Mouse (Mus musculus): ENCODE measurements around the gene B4galnt3.

Gene B4galnt3

DNA sequence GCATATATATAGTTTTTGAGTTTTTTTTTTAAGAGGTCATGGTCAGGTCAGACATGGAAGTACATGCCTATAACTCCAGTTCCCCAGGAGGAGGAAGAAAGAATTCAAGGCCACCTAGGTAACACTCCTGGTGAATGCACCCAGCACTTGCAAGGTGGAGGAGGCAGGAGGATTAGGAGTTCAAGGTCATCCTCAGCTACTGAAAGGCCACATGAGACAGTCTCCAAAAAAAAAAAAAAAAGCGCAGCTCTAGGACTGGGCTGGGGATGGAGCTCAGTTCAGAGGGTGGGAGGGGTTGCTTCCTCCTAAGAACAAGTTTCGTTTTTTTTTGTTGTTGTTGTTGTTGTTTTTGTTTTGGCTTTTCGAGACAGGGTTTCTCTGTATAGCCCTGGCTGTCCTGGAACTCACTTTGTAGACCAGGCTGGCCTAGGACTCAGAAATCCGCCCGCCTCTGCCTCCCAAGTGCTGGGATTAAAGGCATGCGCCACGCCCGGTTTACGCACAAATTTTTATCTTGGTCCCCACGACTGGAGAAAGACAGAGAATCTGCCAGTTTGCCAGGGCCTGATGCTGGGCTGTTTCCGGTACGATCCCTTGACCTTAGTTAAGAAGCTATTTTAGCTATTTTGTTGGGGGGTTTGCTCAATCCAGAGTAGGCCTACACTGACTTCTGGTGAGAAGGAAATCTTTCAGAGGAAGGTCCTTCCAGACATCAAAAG is 109.2 kb downstream of the B4galnt3 start:
- DNase-seq = no peak

DNA sequence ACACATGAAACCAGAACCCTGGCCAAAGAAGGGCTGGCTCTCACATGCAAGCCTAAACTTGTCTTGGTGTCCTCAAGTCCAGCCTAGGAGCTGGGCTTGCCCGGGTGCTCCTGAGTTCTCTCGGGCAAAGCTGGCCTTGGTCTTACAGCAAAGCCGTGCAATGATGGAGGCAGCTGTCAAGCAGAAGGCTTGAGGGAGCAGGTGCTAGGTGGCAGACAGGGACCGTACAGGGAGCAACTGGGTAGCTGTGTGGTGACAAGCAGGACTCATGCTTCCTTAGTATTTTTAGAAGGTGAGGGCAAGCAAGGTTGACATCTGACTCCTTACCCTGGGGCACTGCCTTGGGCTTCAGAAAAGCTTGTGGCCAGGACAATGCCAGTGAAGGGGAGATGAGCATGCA is 110.6 kb downstream of the B4galnt3 start:
- DNase-seq = no peak

DNA sequence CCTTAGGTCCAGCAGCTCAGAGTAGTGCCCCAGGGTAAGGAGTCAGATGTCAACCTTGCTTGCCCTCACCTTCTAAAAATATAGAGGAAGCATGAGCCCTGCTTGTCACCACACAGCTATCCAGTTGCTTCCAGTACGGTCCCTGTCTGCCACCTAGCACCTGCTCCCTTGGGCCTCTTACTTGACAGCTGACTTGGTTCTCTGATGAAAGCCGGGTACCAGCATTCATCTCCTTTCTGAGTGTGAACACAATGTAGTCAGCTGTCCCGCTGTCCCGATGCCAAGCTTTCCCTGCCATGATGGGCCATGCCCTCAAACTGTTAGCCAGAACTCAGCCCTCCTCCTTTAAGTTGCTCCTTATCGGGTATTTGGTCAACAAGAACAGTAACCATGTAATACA is 112.2 kb downstream of the B4galnt3 start:
- peak in 1 of 2 experiments; percentile 30 for DNase-seq

DNA sequence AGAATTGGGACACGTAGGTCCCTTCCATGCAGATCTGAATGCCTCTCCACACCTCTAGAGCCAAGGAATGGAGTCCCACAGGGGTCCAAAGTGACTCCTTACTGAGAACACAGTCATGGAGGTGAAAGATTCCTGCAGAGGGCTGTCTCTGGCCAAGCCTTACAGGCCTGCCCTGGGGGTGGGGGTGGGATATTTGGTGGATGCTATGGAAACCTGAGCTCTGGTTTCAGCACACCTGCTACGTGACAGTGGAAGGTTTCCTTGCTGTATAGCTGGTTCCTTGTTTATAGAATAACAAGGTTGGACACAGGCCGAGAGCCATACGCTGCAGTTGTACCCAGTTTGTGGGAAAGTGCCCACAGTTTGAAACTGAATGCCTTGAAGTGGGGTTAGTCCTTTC is 113.9 kb downstream of the B4galnt3 start:
- no peak for DNase-seq

DNA sequence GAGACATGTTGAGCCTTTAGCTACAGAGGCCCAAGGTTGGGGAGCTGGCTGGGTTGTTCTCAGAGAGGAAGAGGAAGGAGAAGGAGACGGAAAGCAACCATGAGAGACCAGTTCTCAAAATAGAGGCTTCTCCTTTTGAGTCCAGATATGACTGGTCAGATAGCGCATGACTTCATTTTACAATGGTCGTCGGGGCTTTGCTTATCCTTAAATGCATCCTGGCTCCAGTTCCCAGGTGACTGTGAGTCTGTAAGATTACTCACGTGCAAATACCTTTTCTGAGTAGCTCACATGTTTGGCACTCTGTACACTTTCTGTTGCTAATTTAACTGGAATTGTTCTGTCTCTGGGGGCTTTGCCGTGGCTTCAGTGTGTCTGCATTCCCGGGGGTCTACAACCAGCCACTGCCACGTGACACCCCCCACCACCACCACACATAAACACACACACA is 114.6 kb downstream of the B4galnt3 start:
- no peak for DNase-seq

DNA sequence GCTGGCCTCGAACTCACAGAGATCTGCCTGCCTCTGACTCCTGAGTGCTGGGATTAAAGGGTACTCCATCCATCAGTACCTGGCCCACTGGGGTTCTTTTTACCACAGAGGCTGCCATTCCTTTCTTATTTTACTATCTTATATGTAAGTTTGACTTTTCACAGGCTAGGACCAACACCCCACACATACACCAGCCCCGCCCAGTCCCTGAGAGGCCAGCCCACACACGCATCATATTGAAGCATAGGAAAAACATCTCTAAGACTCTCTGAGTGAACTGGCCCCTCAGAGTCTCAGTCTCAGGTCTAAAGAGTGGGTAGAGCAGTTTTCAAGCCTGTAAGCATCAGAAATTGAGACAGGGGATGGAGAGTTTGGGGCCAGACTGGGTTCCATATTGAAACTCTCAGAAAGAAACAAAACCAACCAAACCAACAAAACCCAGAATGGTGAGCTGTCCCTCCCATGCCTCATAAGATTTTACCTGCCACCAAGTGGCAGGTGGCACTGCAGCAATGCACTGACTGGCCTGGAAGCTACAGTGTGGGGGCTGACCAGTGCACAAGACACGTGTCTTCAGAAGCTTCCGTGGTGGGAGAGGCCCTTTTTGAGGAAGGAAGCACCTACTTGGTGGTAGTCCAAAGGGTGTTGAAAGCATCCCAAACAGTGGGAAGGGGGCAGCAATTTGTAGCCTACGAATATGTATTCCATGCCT is 115.2 kb downstream of the B4galnt3 start:
- DNase-seq = no peak

DNA sequence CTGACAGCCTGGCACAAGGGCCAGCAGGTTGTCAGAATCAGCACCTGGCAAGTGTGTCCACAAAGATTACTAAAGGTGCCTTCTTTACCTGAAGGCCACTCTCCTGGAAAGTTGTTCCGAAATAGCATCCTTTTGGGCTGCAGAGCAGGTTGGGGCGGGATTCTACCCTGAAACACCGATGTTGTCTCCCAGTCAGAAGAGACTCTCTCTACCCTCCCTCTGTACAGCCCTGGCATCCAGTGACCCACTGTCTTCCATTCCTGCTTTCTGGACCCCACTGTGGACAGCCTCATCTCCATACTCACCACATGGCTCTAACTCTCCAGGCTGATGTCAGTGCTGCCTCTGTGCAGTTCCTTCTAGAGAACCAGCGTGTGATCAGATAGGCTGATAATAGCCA is 118.7 kb downstream of the B4galnt3 start:
- DNase-seq = no peak

DNA sequence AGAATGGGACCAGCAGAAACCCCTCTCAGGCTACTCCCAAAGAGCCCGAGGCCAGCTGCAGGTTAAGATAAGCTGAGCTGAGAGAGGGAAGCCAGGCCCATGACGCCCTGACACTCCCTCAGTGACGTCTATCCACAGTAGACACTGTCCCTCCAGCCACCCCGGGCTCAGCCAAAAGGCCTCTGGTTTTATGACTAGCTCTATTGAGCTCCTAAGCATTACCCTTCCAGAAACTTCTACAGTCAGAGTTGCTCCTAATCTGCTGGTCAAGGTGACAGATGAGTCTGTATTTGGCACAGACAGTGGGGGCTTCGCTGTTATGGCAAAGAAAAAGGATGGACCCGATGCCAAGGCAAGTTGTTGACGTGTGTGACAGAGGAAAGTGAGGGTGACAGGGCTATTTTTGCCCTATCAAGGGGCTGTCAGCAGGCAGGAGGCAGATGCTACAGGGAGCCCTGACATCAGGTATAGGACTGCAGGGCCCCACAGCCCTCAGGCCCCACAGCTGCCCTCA is 119.7 kb downstream of the B4galnt3 start:
- DNase-seq = no peak

DNA sequence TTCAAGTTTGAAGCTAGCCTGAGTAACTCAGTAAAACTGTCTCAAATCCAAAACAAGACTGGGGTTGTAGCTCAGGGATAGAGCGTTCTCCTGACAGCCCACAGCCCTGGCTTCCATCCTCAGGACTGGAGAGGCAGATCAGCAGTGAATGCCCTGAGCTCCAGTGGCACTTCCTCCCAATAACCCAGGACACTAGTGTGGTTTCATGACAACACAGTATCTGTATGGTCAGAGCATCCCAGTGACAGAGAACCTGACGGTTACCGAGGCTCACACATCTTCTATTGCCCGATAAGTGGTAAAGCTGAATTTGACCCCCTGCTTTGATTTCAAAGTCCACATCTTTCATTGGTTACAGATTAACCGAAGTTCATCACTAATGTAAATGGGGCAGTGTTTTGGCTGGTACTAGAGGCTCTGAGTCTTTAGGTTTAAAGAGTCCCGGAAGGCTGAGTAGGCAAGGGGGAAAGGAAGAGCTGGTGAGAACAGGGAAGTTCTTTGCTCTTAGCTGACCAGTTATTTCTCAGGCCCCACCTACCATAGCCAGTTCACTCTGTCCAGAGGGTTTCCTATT is 120.2 kb downstream of the B4galnt3 start:
- DNase-seq = no peak

DNA sequence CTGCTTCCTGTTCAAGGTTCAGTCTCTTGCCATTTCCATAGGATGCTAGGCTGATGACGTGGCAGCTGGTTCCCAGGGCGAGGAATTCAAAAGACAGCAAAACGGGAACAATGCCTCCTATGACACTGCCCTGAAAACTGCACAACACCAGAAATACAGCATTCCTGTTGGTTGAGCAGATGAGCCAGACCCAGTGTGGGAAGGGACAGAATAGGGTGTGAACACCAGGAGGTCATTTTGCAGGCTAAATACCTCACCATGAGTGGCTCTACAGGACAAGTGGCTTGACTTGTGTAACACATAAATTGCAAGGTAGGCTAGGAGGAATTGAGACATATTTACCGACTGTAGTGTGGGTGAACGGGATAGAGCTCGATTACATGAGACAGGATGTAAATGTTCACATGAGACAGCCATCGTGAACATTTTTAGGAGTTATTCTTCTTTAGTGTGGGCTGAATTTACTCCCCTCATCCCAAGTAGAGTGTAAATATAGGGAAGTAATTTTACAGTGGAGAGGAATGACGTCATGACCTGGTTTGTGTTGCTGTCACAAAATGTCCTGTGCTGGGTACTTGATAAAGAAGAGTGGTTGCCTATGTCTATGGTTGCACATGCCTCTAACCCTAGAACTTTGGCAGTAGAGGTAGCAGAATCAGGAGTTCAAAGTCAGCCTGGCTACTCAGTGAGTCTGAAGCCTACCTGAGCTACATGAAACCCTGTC is 121.9 kb downstream of the B4galnt3 start:
- no peak for DNase-seq

DNA sequence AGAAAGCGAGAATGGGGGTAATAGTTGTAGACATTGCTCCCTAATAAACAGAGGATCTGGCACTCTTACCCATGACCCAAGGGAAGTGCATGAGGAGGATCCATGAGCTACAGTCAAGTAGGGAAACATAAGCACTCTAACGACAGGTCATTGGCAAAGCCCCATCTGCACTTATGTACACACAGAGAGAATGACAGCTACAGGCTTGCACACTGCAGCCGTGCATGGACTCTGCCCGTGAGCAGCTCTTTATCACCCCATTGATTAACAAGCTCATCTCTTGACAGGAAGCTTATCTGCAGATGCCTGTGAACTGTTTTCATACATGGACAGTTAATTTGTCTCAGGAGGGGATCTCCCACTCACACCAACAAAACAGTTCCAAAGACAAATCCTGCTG is 126.8 kb downstream of the B4galnt3 start:
- DNase-seq = no peak

DNA sequence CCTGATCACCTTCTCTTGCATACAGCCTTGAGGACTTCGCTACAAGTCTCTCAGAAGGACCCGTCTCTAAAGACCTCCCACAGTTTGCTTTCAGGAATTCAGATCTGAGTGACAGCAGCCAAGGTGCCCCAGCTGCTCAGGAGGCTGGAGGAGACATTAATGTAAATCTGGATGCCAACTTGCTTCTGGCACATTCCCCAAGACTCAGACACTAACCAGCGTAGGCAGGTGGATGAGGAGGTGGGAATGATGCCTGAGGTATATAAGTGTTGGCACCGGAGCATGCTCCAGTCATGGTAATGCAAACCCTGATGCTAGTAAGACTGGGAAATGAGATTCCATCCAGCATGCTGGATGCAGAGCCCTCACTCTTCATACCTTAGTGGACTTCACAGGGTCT is 129.6 kb downstream of the B4galnt3 start:
- no peak for DNase-seq

DNA sequence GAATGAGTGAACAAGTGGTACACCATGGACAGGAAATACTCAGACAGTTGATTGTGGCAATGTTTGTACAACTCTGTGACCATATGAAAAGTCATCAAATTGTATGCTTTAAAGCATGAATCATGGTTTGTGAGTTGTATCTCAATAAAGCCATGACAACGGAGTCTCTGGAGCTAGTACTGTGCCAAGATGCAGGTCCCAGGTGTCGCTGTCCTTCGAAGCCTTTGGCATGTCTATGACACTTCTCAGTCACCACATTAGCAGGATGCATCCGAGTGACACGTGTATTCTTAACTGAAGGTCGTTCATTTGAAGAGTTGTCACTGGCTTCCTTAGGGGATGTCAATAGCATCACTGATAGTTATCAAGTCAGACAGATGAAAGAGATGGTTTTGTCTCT is 131.4 kb downstream of the B4galnt3 start:
- no peak for DNase-seq

DNA sequence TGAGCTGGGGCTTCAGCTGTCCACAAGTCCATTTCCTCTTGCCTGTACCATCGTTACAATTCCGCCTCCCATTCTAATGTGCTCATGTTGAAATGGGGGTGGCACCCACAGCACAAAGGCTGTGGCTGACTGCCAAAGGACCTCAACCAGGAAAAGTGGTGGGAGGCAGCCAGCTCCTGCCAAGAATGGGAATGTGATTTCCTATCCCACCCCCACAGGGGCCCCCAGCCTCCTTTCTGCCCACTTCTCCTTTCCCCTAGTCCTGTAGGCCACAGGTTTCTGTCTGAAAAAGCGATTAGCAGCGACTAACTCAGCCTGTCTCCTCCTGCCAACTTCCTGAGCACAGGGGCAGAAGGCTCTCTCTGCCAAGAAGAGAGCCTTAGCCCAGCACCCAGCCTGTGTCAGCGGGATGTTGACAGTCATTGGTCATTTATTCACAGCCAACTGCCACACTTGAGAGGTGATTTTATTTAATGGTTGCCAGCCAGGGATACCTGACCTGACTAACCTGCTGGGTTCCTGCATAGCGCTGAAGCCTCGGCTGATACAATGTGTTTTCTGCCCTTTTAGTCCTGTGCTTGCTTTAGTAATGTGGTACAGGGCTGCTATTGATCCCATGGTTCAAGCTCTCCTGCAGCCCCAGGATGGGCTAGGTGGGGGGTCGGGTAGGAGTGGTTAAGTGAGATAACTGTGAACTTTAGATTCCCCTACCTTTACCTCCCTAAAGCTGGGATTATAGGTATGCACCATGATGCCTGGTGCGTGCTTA is 135.0 kb downstream of the B4galnt3 start:
- DNase-seq = peak; percentile 55 to 75

DNA sequence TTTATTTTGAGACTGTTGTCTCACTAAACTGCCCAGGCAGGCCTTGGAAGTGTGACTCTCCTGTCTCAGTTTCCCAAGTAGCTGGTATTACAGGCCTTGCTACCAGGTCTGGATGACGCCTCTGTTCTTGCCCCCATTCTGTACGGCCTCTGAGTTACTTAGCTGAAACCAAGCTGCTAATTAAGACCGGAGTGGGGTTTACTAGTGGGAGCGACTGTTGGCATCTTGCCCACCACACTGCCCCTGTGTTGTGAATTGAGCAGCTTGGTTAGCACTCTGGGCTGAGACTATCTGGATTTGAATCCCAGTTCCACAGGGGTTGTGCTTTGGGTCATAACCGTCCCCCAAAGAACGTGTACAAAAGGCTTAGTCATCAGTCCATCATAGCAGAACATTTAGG is 136.9 kb downstream of the B4galnt3 start:
- DNase-seq = peak; percentile 32 to 39

DNA sequence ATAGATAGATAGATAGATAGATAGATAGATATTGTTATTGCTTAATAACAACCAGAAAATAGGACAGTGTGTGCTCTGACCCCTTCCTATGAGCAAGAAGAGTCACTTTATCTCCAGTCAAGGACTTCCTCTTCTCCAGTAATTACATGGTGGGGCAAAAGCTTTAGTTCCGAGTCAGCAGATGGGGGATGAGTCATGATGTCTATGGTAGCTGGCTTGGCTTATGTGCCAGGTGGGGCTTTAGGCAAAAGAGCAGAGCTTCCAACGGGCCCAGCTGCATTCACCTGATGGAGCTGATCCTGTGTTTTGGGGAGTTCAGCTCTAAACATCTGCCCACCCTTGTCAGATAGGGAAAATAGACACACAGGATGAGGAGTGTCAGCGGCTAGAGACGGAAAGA is 138.8 kb downstream of the B4galnt3 start:
- DNase-seq = no peak

DNA sequence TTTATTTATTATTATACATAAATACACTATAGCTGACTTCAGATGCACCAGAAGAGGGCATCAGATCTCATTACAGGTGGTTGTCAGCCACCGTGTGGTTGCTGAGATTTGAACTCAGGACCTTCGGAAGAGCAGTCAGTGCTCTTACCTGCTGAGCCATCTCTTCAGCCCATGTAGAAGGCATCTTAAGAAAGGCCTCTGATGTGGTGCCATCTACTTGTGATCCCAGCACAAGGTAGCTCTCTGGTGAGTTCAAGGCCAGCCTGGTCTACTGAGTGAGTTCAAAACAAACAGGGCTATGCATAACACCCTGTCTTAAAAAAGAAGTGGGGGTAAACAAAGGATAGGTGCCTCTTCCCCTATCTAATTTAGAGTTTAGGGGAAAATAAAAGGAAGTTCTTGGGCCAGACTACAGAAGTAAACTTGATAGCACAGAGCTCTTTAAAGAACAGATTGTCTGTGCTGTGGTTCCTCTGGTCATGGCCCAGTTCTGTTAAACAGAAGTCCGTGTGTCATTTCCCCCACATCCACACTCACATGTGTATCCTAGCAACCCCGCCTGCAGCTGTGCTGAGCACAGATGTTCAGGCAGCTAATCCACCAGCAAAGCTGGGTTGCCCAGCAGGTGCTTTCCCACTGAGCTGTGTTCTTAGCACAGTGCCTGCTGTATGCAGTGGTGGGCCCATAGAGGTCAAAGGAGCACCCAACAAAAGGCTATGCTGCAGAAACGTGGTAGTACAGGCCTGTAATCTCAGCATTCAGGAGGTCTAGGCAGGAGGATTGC is 139.6 kb downstream of the B4galnt3 start:
- no peak for DNase-seq

Measured in cerebellum, postnatal 10 days (tissue).